Mouse (Mus musculus): ENCODE measurements around the gene Pafah2. TPM values are rescaled to one million over a fixed set of nuclear protein-coding genes. Genes with fewer than 3 reads are reported as not detected.
A peak's percentile ranks its signal among the peaks of the same experiment; 100 is the strongest.

Pafah2 gene
- total RNA-seq, 2 experiments from 2014 or later, result 11.3 to 12.9 TPM

GRCm38 (mm10) chr4:134469341-134469796 lies 73.2 kb downstream of the Pafah2 start:
- DNase-seq (ENCODE audit: extremely low spot score in 1 of 2, low spot score in 2 of 2), result no peak
- intact Hi-C loops (cut with DNase I), result no loop called here

- intact Hi-C loops (cut with DNase I), result loop anchor here (2.0 kb wide), 1 partner anchor 73 kb away; the partner anchor contains the start of gene Pafah2
- DNase-seq (ENCODE audit: extremely low spot score in 1 of 2, low spot score in 2 of 2), result no peak
Observed at GRCm38 (mm10) chr4:134469985-134470384, 73.9 kb downstream of the Pafah2 start.

GRCm38 (mm10) chr4:134471469-134471868 lies 75.3 kb downstream of the Pafah2 start:
- intact Hi-C loops (cut with DNase I), result loop anchor here (2.0 kb wide), 1 partner anchor 75 kb away; the partner anchor contains the start of gene Pafah2

GRCm38 (mm10) chr4:134473764-134474163 lies 77.6 kb downstream of the Pafah2 start:
- intact Hi-C loops (cut with DNase I), result no loop called here
- no peak for DNase-seq (ENCODE audit: extremely low spot score in 1 of 2, low spot score in 2 of 2)

More at GRCm38 (mm10) chr4:134471469-134471868, 75.3 kb downstream of the Pafah2 start:
- no peak for DNase-seq (ENCODE audit: extremely low spot score in 1 of 2, low spot score in 2 of 2)

GRCm38 (mm10) chr4:134474240-134474639 lies 78.1 kb downstream of the Pafah2 start:
- intact Hi-C loops (cut with DNase I), result no loop called here
- no peak for DNase-seq (ENCODE audit: extremely low spot score in 1 of 2, low spot score in 2 of 2)

GRCm38 (mm10) chr4:134476899-134477298 lies 80.8 kb downstream of the Pafah2 start:
- intact Hi-C loops (cut with DNase I), result no loop called here
- DNase-seq (ENCODE audit: extremely low spot score in 1 of 2, low spot score in 2 of 2), result no peak

Small RNAs within 50 kb of the gene (microRNA-seq; reads per million reads assigned to microRNA genes)
- 3.4 reads per million, percentile 7 among the genes with 10 or more reads in this experiment for gene Gm23634

Other genes starting within 250 kb of the Pafah2 start
- 10 to 100 TPM in 1 of 2 experiments, 1 to 10 TPM in 1; 9.2 to 10.9 TPM for gene Cep85, start 209.2 kb upstream of the Pafah2 start, total RNA-seq (2021)
- gene Gm7534, start 193.3 kb upstream of the Pafah2 start, total RNA-seq (2021), result not detected
- gene Catsper4, start 168.9 kb upstream of the Pafah2 start, total RNA-seq (2021), result not detected
- gene Cnksr1, start 157.9 kb upstream of the Pafah2 start, total RNA-seq (2021), result under 1 TPM; 0.24 to 0.61 TPM
- not detected for gene E130218I03Rik, start 152.7 kb upstream of the Pafah2 start, total RNA-seq (2021)
- 10 to 100 TPM; 13.4 to 13.7 TPM for gene Zfp593, start 150.7 kb upstream of the Pafah2 start, total RNA-seq (2021)
- gene Gm30191, start 149.4 kb upstream of the Pafah2 start, total RNA-seq (2021), result not detected
- gene Grrp1, start 142.2 kb upstream of the Pafah2 start, total RNA-seq (2021), result 1 to 10 TPM; 3.3 to 3.7 TPM
- 10 to 100 TPM; 26.1 to 26.2 TPM for gene Pdik1l, start 108.4 kb upstream of the Pafah2 start, total RNA-seq (2021)
- under 1 TPM; 0.66 to 0.87 TPM for gene Trim63, start 81.2 kb upstream of the Pafah2 start, total RNA-seq (2021)
- not detected for gene Slc30a2, start 53.1 kb upstream of the Pafah2 start, total RNA-seq (2021)
- gene Extl1, start 12.5 kb upstream of the Pafah2 start, total RNA-seq (2021), result 10 to 100 TPM; 29.6 to 31.2 TPM
- 1,000 to 10,000 TPM; 1,910 to 2,141 TPM for gene Stmn1, start 72.0 kb downstream of the Pafah2 start, total RNA-seq (2021)
- 10 to 100 TPM; 44.2 to 51.7 TPM for gene Paqr7, start 100.4 kb downstream of the Pafah2 start, total RNA-seq (2021)
- 1 to 10 TPM in 1 of 2 experiments, under 1 TPM in 1; 0.88 to 1.0 TPM for gene Aunip, start 114.7 kb downstream of the Pafah2 start, total RNA-seq (2021)
- 10 to 100 TPM; 82.8 to 84.5 TPM for gene Mtfr1l, start 139.1 kb downstream of the Pafah2 start, total RNA-seq (2021)
- gene Selenon, start 155.8 kb downstream of the Pafah2 start, total RNA-seq (2021), result 10 to 100 TPM; 17.6 to 19.7 TPM